Mouse (Mus musculus): ENCODE results near the gene Mks1. TPM values are rescaled to one million over a fixed set of nuclear protein-coding genes. Genes with fewer than 3 reads are reported as not detected.

Mks1 gene
- polyA plus RNA-seq, 1 experiment, result 7.4 TPM

DNA sequence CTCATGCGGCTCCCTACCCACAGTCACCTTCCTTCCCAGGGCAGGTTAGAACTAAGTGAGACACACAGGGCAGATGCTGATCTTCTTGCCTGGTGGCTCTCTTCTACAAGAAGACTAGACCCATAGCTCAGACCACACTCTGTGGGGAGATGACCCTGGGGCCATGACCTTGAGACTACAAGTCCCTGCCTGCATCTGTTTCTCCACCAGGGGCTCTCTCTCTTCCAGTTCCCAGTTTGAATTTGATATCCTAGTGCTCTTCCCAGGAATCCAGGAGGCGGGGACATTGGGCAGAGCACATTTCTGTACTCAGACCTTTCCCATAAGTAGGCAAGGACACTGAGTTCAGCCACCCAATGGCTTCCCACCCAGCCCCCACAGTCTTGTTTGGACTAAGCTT, 17.1 kb downstream of the Mks1 start:
- Histone ChIP-seq H3K4me1 (ENCODE audit: control insufficient read depth, insufficient read depth, low read length) (no peaks in the 10 kb centered on the region), H3K4me3 (ENCODE audit: insufficient read depth, low read length) (no peak overlapping the region), H3K27ac (ENCODE audit: insufficient read depth, low read length) (no peak overlapping the region)
- TF ChIP-seq POLR2A (IDR thresholded peaks at IDR 0.05; ENCODE audit: low read depth, low read length), result no peak
- no peak for TF ChIP-seq CTCF (IDR thresholded peaks at IDR 0.05; ENCODE audit: borderline replicate concordance, insufficient read depth, low read length)

DNA sequence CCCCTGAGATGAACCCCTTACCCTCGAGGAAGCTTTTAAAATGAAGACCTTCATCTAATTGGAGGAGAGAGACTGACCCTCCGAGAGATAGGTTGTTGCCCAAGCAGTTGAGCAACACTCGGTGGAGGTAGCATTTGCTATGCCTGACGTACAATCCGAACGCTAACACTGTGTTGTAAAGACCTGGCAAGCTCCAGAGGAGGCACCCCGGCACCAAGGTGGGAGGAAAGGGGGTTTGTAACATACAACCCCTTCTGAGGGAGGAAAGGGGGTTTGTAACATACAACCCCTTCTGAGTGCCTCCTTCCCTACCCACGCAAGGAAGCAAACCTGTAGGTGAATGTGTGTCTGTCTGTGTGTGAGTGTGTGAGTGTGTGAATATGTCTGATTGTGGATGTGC, 18.8 kb downstream of the Mks1 start:
- TF ChIP-seq CTCF (IDR thresholded peaks at IDR 0.05; ENCODE audit: borderline replicate concordance, insufficient read depth, low read length) (no peak), POLR2A (IDR thresholded peaks at IDR 0.05; ENCODE audit: low read depth, low read length) (no peak)
- no peak overlapping the region for H3K27ac ChIP-seq (ENCODE audit: insufficient read depth, low read length)
- no peaks in the 10 kb centered on the region for H3K4me1 ChIP-seq (ENCODE audit: control insufficient read depth, insufficient read depth, low read length)
- no peak overlapping the region for H3K4me3 ChIP-seq (ENCODE audit: insufficient read depth, low read length)

DNA sequence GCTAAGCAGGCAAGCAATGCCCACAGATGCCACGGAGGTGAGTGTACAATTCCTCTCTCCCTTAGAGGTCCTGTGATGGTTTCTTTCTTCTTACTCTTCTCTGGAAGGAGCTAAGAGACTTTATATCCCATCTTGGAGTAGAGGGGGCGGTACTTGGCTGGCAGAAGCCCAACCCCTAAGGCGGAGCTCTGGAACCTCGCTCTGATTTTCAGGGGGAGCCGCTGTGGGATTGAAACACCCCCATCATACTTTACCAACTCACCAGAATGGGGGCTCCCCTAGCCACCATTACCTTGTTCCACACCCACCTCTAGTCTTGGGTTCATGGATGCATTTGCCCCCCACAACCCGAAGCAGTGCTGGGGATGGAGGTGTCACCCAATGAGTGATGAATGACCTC, 22.4 kb downstream of the Mks1 start, which contains the start of gene Epx:
Gene Epx (minus strand): TSS at position 101 of the 400 bp plus-strand sequence.
- Histone ChIP-seq H3K27ac (ENCODE audit: insufficient read depth, low read length) (no peak within 1 kb of the TSS), H3K4me1 (ENCODE audit: control insufficient read depth, insufficient read depth, low read length) (no peaks in the 10 kb centered on the region), H3K4me3 (ENCODE audit: insufficient read depth, low read length) (no peak within 1 kb of the TSS)
- TF ChIP-seq CTCF (IDR thresholded peaks at IDR 0.05; ENCODE audit: borderline replicate concordance, insufficient read depth, low read length), result no peak
- no peak for TF ChIP-seq POLR2A (IDR thresholded peaks at IDR 0.05; ENCODE audit: low read depth, low read length)

DNA sequence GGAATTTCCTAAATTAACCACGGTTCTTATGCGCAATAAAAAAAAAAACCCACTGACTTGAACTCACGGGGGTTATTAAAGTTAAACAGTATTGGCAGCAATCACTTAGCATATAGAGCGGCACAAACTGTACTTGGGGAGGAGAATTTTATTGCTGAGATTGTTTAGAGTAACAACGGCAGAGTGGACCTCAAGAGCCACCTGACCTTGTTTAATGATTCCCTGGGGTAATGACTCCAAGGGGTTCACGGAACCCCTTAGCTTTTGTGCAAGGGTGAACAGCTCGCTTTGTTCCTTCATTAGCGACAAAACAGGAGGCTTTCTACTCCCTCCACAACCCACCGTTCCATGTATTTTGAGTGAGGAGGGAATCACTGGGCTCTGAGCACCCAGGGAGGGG, 26.8 kb downstream of the Mks1 start:
- Histone ChIP-seq H3K4me3 (ENCODE audit: insufficient read depth, low read length) (no peak overlapping the region), H3K27ac (ENCODE audit: insufficient read depth, low read length) (no peak overlapping the region), H3K4me1 (ENCODE audit: control insufficient read depth, insufficient read depth, low read length) (no peaks in the 10 kb centered on the region)
- TF ChIP-seq POLR2A (IDR thresholded peaks at IDR 0.05; ENCODE audit: low read depth, low read length) (no peak), CTCF (IDR thresholded peaks at IDR 0.05; ENCODE audit: borderline replicate concordance, insufficient read depth, low read length) (no peak)

DNA sequence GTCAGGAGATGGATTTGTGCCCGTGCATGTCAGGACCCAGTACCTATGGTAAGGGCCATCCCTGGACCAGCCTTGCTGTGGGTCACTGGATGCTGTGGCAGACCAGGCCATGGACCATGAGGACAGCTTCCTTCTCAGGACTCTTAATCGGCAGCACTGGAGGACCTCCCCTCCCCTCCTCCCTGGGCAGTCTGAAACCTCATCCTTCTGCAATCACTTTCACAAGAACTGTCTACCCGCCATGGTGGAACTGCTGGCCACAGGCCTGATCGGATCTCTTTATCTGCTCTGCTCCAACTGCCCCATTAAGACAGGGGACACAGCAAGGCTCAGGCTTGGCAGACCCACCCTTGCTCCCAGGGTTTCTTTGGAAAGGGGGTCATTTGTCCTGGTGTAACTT, 28.7 kb downstream of the Mks1 start:
- H3K4me3 ChIP-seq (ENCODE audit: insufficient read depth, low read length), result no peak overlapping the region
- TF ChIP-seq POLR2A (IDR thresholded peaks at IDR 0.05; ENCODE audit: low read depth, low read length) (no peak), CTCF (IDR thresholded peaks at IDR 0.05; ENCODE audit: borderline replicate concordance, insufficient read depth, low read length) (no peak)
- no peak overlapping the region for H3K27ac ChIP-seq (ENCODE audit: insufficient read depth, low read length)
- no peaks in the 10 kb centered on the region for H3K4me1 ChIP-seq (ENCODE audit: control insufficient read depth, insufficient read depth, low read length)

DNA sequence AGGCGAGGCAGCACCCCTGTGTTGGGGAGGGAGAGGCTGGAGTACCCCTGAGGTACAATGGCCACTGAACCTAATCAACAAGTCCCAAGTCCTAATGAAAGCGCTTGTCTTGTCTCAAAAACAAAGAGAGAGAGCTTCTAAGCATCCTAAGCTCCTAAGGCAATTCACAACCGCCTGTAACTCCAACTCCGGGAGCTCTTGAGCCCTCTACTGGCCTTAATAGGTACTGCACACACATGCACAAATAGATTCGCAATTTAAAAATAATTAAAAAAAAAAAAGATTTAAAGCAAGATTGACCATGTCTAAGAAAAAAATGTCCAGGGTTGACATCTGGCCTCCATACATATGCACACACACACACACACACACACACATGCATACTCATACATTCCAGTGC, 30.5 kb downstream of the Mks1 start:
- TF ChIP-seq CTCF (IDR thresholded peaks at IDR 0.05; ENCODE audit: borderline replicate concordance, insufficient read depth, low read length), result no peak
- TF ChIP-seq POLR2A (IDR thresholded peaks at IDR 0.05; ENCODE audit: low read depth, low read length), result no peak
- Histone ChIP-seq H3K4me3 (ENCODE audit: insufficient read depth, low read length) (no peak overlapping the region), H3K4me1 (ENCODE audit: control insufficient read depth, insufficient read depth, low read length) (no peaks in the 10 kb centered on the region), H3K27ac (ENCODE audit: insufficient read depth, low read length) (no peak overlapping the region)

DNA sequence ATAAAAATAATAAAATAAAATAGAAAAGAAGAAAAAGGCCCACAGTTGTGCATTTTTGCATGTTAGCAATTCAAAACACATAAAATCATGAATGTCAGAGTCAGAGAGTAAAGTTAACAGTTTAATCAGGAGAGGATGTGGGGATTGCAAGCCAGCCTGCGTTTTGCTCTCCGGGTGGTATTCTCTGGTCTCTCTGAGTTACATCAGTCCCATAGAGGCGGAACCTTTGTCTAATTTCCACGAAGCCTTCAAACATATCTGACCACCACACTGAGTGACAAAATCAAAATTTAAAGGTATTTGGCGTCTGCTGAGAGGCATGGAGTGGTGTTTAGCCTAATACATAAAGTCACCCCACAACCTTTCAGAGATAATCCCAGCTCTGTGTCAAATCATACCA, 31.8 kb downstream of the Mks1 start:
- TF ChIP-seq CTCF (IDR thresholded peaks at IDR 0.05; ENCODE audit: borderline replicate concordance, insufficient read depth, low read length), result no peak
- no peak for TF ChIP-seq POLR2A (IDR thresholded peaks at IDR 0.05; ENCODE audit: low read depth, low read length)
- Histone ChIP-seq H3K4me1 (ENCODE audit: control insufficient read depth, insufficient read depth, low read length) (no peaks in the 10 kb centered on the region), H3K27ac (ENCODE audit: insufficient read depth, low read length) (no peak overlapping the region), H3K4me3 (ENCODE audit: insufficient read depth, low read length) (no peak overlapping the region)

DNA sequence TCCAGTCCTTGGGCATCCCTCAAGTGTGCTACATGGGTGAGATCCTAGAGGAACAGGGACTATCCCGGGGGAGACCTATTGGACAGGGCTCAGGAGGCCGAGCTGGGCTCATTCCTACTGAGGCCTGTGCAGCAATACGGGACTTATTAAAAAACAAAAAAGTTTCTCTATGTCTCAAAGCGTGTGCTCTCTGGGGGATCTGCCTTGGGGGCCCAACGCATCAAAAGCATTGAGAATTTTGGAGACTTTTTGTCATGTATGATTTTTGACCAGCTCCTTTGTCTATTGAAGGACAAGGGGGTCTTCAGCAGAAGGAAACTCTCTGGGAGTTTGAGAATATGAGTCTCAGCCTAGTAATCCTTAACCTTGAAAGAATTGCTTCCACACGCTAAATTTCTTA, 39.2 kb downstream of the Mks1 start, which contains the start of gene Olfr462:
Gene Olfr462 (minus strand): TSS at position 101 of the 400 bp plus-strand sequence.
- H3K4me3 ChIP-seq (ENCODE audit: insufficient read depth, low read length), result no peak within 1 kb of the TSS
- H3K4me1 ChIP-seq (ENCODE audit: control insufficient read depth, insufficient read depth, low read length), result no peaks in the 10 kb centered on the region
- TF ChIP-seq CTCF (IDR thresholded peaks at IDR 0.05; ENCODE audit: borderline replicate concordance, insufficient read depth, low read length), result no peak
- TF ChIP-seq POLR2A (IDR thresholded peaks at IDR 0.05; ENCODE audit: low read depth, low read length), result no peak
- no peak within 1 kb of the TSS for H3K27ac ChIP-seq (ENCODE audit: insufficient read depth, low read length)

DNA sequence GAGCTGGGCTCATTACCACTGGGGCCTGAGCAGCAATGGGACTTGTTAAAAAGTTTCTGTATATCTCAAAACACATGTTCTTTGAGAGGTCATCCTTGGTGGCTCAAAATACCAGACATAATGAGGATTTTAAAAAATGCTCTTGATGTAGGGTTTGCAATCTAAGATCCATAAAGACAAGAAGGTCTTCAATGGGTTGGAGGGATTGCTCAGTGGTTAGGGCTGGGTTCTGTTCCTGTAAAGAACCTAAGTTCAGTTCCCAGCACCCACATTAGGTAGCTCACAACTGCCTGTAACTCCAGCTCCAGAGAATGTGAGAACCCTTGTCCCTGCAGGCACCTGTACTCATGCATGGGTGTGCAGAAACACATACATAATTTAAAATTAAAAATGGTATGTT, 44.3 kb downstream of the Mks1 start, which contains the start of gene Olfr463:
Gene Olfr463 (minus strand): TSS at position 101 of the 400 bp plus-strand sequence.
- no peak for TF ChIP-seq POLR2A (IDR thresholded peaks at IDR 0.05; ENCODE audit: low read depth, low read length)
- Histone ChIP-seq H3K4me3 (ENCODE audit: insufficient read depth, low read length) (no peak within 1 kb of the TSS), H3K4me1 (ENCODE audit: control insufficient read depth, insufficient read depth, low read length) (no peaks in the 10 kb centered on the region), H3K27ac (ENCODE audit: insufficient read depth, low read length) (no peak within 1 kb of the TSS)

DNA sequence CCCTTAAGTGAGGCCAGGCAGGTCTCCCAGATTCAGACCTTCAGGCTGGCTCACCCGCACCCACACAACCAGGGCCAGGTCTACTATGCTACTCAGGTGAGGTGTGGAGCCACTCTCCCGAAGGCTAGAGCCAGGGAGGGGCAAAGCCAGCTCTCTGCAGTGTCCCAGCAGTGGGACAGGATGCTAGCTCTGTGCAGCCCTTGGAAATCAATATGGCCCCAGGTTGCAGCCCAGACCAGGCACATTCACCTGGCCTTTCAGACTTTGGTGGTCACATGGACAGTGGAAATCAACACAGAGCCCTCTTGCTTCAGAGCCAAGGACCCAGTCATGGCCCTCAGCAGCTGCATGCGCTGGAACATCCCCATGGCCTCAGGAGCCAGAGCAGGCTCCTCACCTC, 51.3 kb downstream of the Mks1 start:
- TF ChIP-seq CTCF (IDR thresholded peaks at IDR 0.05; ENCODE audit: borderline replicate concordance, insufficient read depth, low read length) (no peak), POLR2A (IDR thresholded peaks at IDR 0.05; ENCODE audit: low read depth, low read length) (no peak)
- no peaks in the 10 kb centered on the region for H3K4me1 ChIP-seq (ENCODE audit: control insufficient read depth, insufficient read depth, low read length)

More for the DNA sequence above, 51.3 kb downstream of the Mks1 start:
- Histone ChIP-seq H3K27ac (ENCODE audit: insufficient read depth, low read length) (no peak overlapping the region), H3K4me3 (ENCODE audit: insufficient read depth, low read length) (no peak overlapping the region)

Other genes with a start within 250 kb of the Mks1 start
- gene Hsf5, start 236.1 kb upstream of the Mks1 start, polyA plus RNA-seq (2011; ENCODE audit: insufficient read length, low read depth, missing spikeins), result 0.12 and 0.23 TPM in 2 replicates
- gene Rnf43, start 190.5 kb upstream of the Mks1 start, polyA plus RNA-seq (2011; ENCODE audit: insufficient read length, low read depth, missing spikeins), result 0.89 and 1.4 TPM in 2 replicates
- 56.1 and 58.3 TPM in 2 replicates for gene Supt4a, start 115.7 kb upstream of the Mks1 start, polyA plus RNA-seq (2011; ENCODE audit: insufficient read length, low read depth, missing spikeins)
- gene Tspoap1, start 92.7 kb upstream of the Mks1 start, polyA plus RNA-seq (2011; ENCODE audit: insufficient read length, low read depth, missing spikeins), result 1.2 TPM in 2 replicates
- not detected in 2 replicates for gene Mpo, start 59.6 kb upstream of the Mks1 start, polyA plus RNA-seq (2011; ENCODE audit: insufficient read length, low read depth, missing spikeins)
- not detected in 2 replicates for gene Lpo, start 24.9 kb upstream of the Mks1 start, polyA plus RNA-seq (2011; ENCODE audit: insufficient read length, low read depth, missing spikeins)
- not detected in 2 replicates for gene Epx, start 22.3 kb downstream of the Mks1 start, polyA plus RNA-seq (2011; ENCODE audit: insufficient read length, low read depth, missing spikeins)
- gene Olfr462, start 39.1 kb downstream of the Mks1 start, polyA plus RNA-seq (2011; ENCODE audit: insufficient read length, low read depth, missing spikeins), result not detected in 2 replicates
- gene Olfr463, start 44.2 kb downstream of the Mks1 start, polyA plus RNA-seq (2011; ENCODE audit: insufficient read length, low read depth, missing spikeins), result not detected in 2 replicates
- gene Olfr464, start 67.8 kb downstream of the Mks1 start, polyA plus RNA-seq (2011; ENCODE audit: insufficient read length, low read depth, missing spikeins), result not detected in 2 replicates
- gene Dynll2, start 134.3 kb downstream of the Mks1 start, polyA plus RNA-seq (2011; ENCODE audit: insufficient read length, low read depth, missing spikeins), result 113 and 117 TPM in 2 replicates
- gene Srsf1, start 194.2 kb downstream of the Mks1 start, polyA plus RNA-seq (2011; ENCODE audit: insufficient read length, low read depth, missing spikeins), result 291 and 361 TPM in 2 replicates
- gene Vezf1, start 215.1 kb downstream of the Mks1 start, polyA plus RNA-seq (2011; ENCODE audit: insufficient read length, low read depth, missing spikeins), result 44.6 and 46.1 TPM in 2 replicates
- gene Cuedc1, start 244.8 kb downstream of the Mks1 start, polyA plus RNA-seq (2011; ENCODE audit: insufficient read length, low read depth, missing spikeins), result 29.6 and 31.8 TPM in 2 replicates